Mouse (Mus musculus) adrenal gland, postnatal 4 days (tissue): ENCODE measurements around the gene Htr3b. TPM values are rescaled to one million over a fixed set of nuclear protein-coding genes. Genes with fewer than 3 reads are reported as not detected.
"Not testable (repeated sequence)": the region's sequence is repeated elsewhere in the genome, so short reads cannot be mapped to it uniquely, and the experiment has no call there.

Experiments used
- DNase-seq, 2 experiments: peaks; one replicate each; pipeline ENCODE4 v3.0.0; 2021 to 2022; ENCODE audit warnings: low spot score in 2 of 2, mixed read lengths in 2 of 2
- long read RNA-seq, 2 experiments: library from polyadenylated mRNA; stranded (forward); transcript quantifications; one replicate each; pipeline ENCODE4 v2.0.0; 2021
- total RNA-seq, 2 experiments: library from RNA; stranded (reverse); gene quantifications; 2 replicates each; pipeline ENCODE4 v1.2.3; 2021

Gene Htr3b
- total RNA-seq = 1 to 10 TPM; 1.8 to 2.6 TPM
- long read RNA-seq, experiment 1, partial matches to known transcripts = 0 of 1 reads
- long read RNA-seq, experiment 1, other reads (novel, unspliced or antisense) = 0 of 1 reads
- long read RNA-seq, experiment 2, transcript Htr3b-201 (9 exons, 2,411 nt) = major isoform, 10 of 11 reads
- long read RNA-seq, experiment 2, partial matches to known transcripts = 1 of 11 reads
- long read RNA-seq, experiment 2, other reads (novel, unspliced or antisense) = 0 of 11 reads

GRCm38 (mm10) chr9:48964587-48965040 is at the start of gene Htr3b:
TSS of gene Htr3b (minus strand) at chr9:48964990.
- DNase-seq = no peak

GRCm38 (mm10) chr9:48999256-48999655 is 34.5 kb upstream of the Htr3b start:
- DNase-seq = no peak

GRCm38 (mm10) chr9:48995735-48996134 is 30.9 kb upstream of the Htr3b start:
- DNase-seq = no peak

GRCm38 (mm10) chr9:48994779-48995178 is 30.0 kb upstream of the Htr3b start:
- no peak for DNase-seq

GRCm38 (mm10) chr9:48991671-48992070 is 26.9 kb upstream of the Htr3b start:
- DNase-seq = no peak

GRCm38 (mm10) chr9:48987201-48988101 is 22.7 kb upstream of the Htr3b start:
- DNase-seq = no peak

GRCm38 (mm10) chr9:48986616-48987141 is 21.9 kb upstream of the Htr3b start:
- DNase-seq = no peak

GRCm38 (mm10) chr9:48985708-48986088 is 20.9 kb upstream of the Htr3b start:
- DNase-seq = peak in 1 of 2 experiments; percentile 9

GRCm38 (mm10) chr9:48984845-48985707 is 20.3 kb upstream of the Htr3b start, which contains the start of gene Usp28:
TSS of gene Usp28 (plus strand) at chr9:48985375.
- peak; percentile 97 to 99 for DNase-seq

- no peak for DNase-seq
Observed at GRCm38 (mm10) chr9:48984320-48984844, 19.6 kb upstream of the Htr3b start.

- not testable (repeated sequence) for DNase-seq
Observed at GRCm38 (mm10) chr9:48983801-48984200, 19.0 kb upstream of the Htr3b start.

GRCm38 (mm10) chr9:48981827-48982226 is 17.0 kb upstream of the Htr3b start:
- DNase-seq = no peak

GRCm38 (mm10) chr9:48980781-48981180 is 16.0 kb upstream of the Htr3b start:
- DNase-seq = no peak

GRCm38 (mm10) chr9:48980371-48980770 is 15.6 kb upstream of the Htr3b start:
- no peak for DNase-seq

GRCm38 (mm10) chr9:48976661-48977355 is 12.0 kb upstream of the Htr3b start:
- no peak for DNase-seq

- DNase-seq = no peak
Observed at GRCm38 (mm10) chr9:48972494-48972893, 7.7 kb upstream of the Htr3b start.

GRCm38 (mm10) chr9:48962131-48962530 is 2.7 kb downstream of the Htr3b start:
- no peak for DNase-seq

GRCm38 (mm10) chr9:48961314-48961713 is 3.5 kb downstream of the Htr3b start:
- no peak for DNase-seq

GRCm38 (mm10) chr9:48947565-48947964 is 17.2 kb downstream of the Htr3b start:
- DNase-seq = no peak

- no peak for DNase-seq
Observed at GRCm38 (mm10) chr9:48942349-48942748, 22.4 kb downstream of the Htr3b start.
